Mouse (Mus musculus) right cerebral cortex, postnatal 4 days (tissue): ENCODE results near the gene Tmeff1.

Experiments used
- DNase-seq: peaks from one replicate; pipeline ENCODE4 v3.0.0-alpha.2; 2022

Tmeff1 gene

GRCm38 (mm10) chr4:48624961-48625360, 40.0 kb downstream of the Tmeff1 start:
- DNase-seq, result no peak

GRCm38 (mm10) chr4:48625836-48626235, 40.9 kb downstream of the Tmeff1 start:
- no peak for DNase-seq

GRCm38 (mm10) chr4:48629445-48629844, 44.5 kb downstream of the Tmeff1 start:
- DNase-seq, result no peak

GRCm38 (mm10) chr4:48633529-48633928, 48.6 kb downstream of the Tmeff1 start:
- no peak for DNase-seq

- DNase-seq, result no peak
Observed at GRCm38 (mm10) chr4:48634058-48634457, 49.1 kb downstream of the Tmeff1 start.

GRCm38 (mm10) chr4:48636831-48637230, 51.9 kb downstream of the Tmeff1 start:
- DNase-seq, result no peak

GRCm38 (mm10) chr4:48638132-48638531, 53.2 kb downstream of the Tmeff1 start:
- no peak for DNase-seq

- DNase-seq, result no peak
Observed at GRCm38 (mm10) chr4:48639503-48639902, 54.5 kb downstream of the Tmeff1 start.

GRCm38 (mm10) chr4:48643801-48644200, 58.8 kb downstream of the Tmeff1 start:
- no peak for DNase-seq

GRCm38 (mm10) chr4:48646143-48646542, 61.2 kb downstream of the Tmeff1 start:
- DNase-seq, result no peak

GRCm38 (mm10) chr4:48650617-48651360, 65.8 kb downstream of the Tmeff1 start:
- no peak for DNase-seq

- DNase-seq, result no peak
Observed at GRCm38 (mm10) chr4:48654118-48654517, 69.1 kb downstream of the Tmeff1 start.

- no peak for DNase-seq
Observed at GRCm38 (mm10) chr4:48656530-48656929, 71.6 kb downstream of the Tmeff1 start.

- DNase-seq, result no peak
Observed at GRCm38 (mm10) chr4:48660144-48660543, 75.2 kb downstream of the Tmeff1 start.

GRCm38 (mm10) chr4:48660619-48661575, 75.9 kb downstream of the Tmeff1 start:
- no peak for DNase-seq

- DNase-seq, result no peak
Observed at GRCm38 (mm10) chr4:48663271-48663670, 78.3 kb downstream of the Tmeff1 start, which contains the start of gene Cavin4. TSS of gene Cavin4 (plus strand) at chr4:48663514.

- no peak for DNase-seq
Observed at GRCm38 (mm10) chr4:48664021-48664420, 79.0 kb downstream of the Tmeff1 start.

- no peak for DNase-seq
Observed at GRCm38 (mm10) chr4:48667279-48667678, 82.3 kb downstream of the Tmeff1 start.

GRCm38 (mm10) chr4:48672915-48673314, 87.9 kb downstream of the Tmeff1 start:
- no peak for DNase-seq

GRCm38 (mm10) chr4:48674412-48674811, 89.4 kb downstream of the Tmeff1 start:
- no peak for DNase-seq

GRCm38 (mm10) chr4:48676570-48677185, 91.7 kb downstream of the Tmeff1 start:
- no peak for DNase-seq

GRCm38 (mm10) chr4:48677276-48677675, 92.3 kb downstream of the Tmeff1 start:
- no peak for DNase-seq

- no peak for DNase-seq
Observed at GRCm38 (mm10) chr4:48677812-48678211, 92.8 kb downstream of the Tmeff1 start.
